Mouse (Mus musculus) MEL (cell line): ENCODE data around the gene Neo1.

Experiments used
- BHLHE40 ChIP-seq: IDR thresholded peaks from 2 replicates; pipeline ENCODE4 v1.6.1; 2012; ENCODE audit warnings: low read depth, mild to moderate bottlenecking, inconsistent platforms, low read length, improper control_type of control experiment, borderline replicate concordance
- CHD2 ChIP-seq: IDR thresholded peaks from 2 replicates; pipeline ENCODE4 v1.6.1; 2011; ENCODE audit warnings: low read length, improper control_type of control experiment
- CTCF ChIP-seq, 3 experiments: IDR thresholded peaks in 2 of 3; conservative IDR thresholded peaks in 1 of 3; 2 replicates each; pipeline ENCODE4 v1.5.1; 2011 to 2012; ENCODE audit warnings: low read length in 3 of 3, low read depth in 2 of 3, mild to moderate bottlenecking in 2 of 3, improper control_type of control experiment in 1 of 3, inconsistent platforms in 1 of 3, mixed read lengths in 1 of 3, moderate library complexity in 1 of 3; ENCODE audit not compliant: control insufficient read depth in 1 of 3, insufficient read depth in 1 of 3, poor library complexity in 1 of 3, severe bottlenecking in 1 of 3
- GATA1 ChIP-seq: IDR thresholded peaks from 2 replicates; pipeline ENCODE4 v1.6.1; 2011; ENCODE audit warnings: low read depth, low read length, improper control_type of control experiment
- KAT2A ChIP-seq: conservative IDR thresholded peaks from 2 replicates; pipeline ENCODE4 v1.6.1; 2012; ENCODE audit warnings: low read depth, low read length, improper control_type of control experiment, inconsistent platforms
- MAX ChIP-seq: IDR thresholded peaks from 2 replicates; pipeline ENCODE4 v1.6.1; 2011; ENCODE audit warnings: low read length, improper control_type of control experiment
- MYB ChIP-seq: IDR thresholded peaks from 2 replicates; pipeline ENCODE4 v1.6.1; 2011; ENCODE audit warnings: mild to moderate bottlenecking, low read depth, low read length, improper control_type of control experiment
- NELFE ChIP-seq: IDR thresholded peaks from 2 replicates; pipeline ENCODE4 v1.6.1; 2011; ENCODE audit warnings: low read depth, low read length, improper control_type of control experiment
- POLR2A ChIP-seq, 2 experiments: IDR thresholded peaks; 2 replicates each; pipeline ENCODE4 v1.6.1; 2011 to 2012; ENCODE audit warnings: low read length in 2 of 2, mild to moderate bottlenecking in 2 of 2, control low read depth in 1 of 2, improper control_type of control experiment in 1 of 2, low read depth in 1 of 2, moderate library complexity in 1 of 2; ENCODE audit not compliant: control insufficient read depth in 1 of 2, insufficient read depth in 1 of 2, poor library complexity in 1 of 2
- POLR2AphosphoS2 ChIP-seq: IDR thresholded peaks from 2 replicates; pipeline ENCODE4 v1.6.1; 2011; ENCODE audit warnings: low read length, improper control_type of control experiment
- ZKSCAN1 ChIP-seq: IDR thresholded peaks from 2 replicates; pipeline ENCODE4 v1.6.1; 2012; ENCODE audit warnings: low read depth, mild to moderate bottlenecking, inconsistent platforms, low read length, improper control_type of control experiment, moderate library complexity
- ZNF384 ChIP-seq: IDR thresholded peaks from 2 replicates; pipeline ENCODE4 v1.6.1; 2012; ENCODE audit warnings: low read depth, mild to moderate bottlenecking, inconsistent platforms, low read length, improper control_type of control experiment

- TF ChIP-seq ZKSCAN1 (no peak), CHD2 (no peak), NELFE (no peak), MAX (no peak), POLR2AphosphoS2 (no peak), KAT2A (no peak), BHLHE40 (no peak), GATA1 (no peak), POLR2A (IDR thresholded peaks at IDR 0.05; ENCODE audit: control insufficient read depth in 1 of 2, insufficient read depth in 1 of 2, low read depth in 1 of 2, low read length in 2 of 2, poor library complexity in 1 of 2) (no peak), MYB (no peak), CTCF (IDR thresholded peaks at IDR 0.05 in 2 of 3, conservative IDR thresholded peaks at IDR 0.05 in 1 of 3; ENCODE audit: control insufficient read depth in 1 of 3, insufficient read depth in 1 of 3, low read depth in 2 of 3, low read length in 3 of 3, poor library complexity in 1 of 3, severe bottlenecking in 1 of 3) (no peak), ZNF384 (no peak)
These were observed 153.6 kb downstream of the Neo1 start for GRCm38 (mm10) chr9:58882686-58883085.
